Mouse (Mus musculus) liver (tissue): ENCODE measurements around the gene Olfr482.

Experiments
- DNase-seq: peaks from one replicate; pipeline ENCODE4 v3.0.0-alpha.2; 2020; ENCODE audit warnings: mixed read lengths

The Olfr482 gene

DNA sequence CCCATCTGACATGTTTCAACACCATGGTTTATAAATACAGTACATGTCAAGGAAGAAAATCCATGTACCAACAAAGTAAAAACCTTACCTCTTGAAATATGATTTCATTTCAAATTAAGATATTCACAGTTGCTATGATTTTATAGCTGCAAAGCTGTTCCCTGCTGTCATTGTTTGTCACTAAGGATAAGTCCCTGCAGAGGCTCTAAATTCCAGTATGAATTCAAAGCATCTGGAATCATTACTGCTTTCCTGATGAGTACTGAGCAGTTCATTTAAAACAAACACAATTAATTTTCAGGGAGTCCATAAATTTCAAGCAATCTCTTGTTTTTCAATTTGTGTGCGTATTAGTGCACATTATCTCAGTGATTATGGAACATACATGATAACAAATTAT is at the start of gene Olfr482:
Gene Olfr482 (minus strand): TSS at position 101 of the 400 bp plus-strand sequence.
- DNase-seq: no peak

DNA sequence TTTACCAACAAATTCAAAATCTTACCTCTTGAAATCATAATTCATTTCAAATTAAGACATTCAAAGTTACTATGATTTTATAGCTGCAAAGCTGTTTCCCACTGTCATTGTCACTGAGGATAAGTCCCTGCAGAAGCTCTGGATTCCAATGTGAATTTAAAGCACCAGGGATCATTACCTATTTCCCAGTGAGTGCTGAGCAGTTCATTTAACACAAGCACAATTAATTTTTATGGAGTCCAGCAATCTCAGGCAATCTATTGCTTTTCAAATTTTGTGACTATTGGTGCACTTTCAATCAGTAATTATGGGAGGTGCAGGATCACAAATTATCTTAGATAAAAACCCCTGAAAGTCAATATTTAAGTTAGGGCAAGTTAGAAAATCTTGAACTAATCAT is 30.0 kb upstream of the Olfr482 start, which contains the start of gene Olfr484:
Gene Olfr484 (minus strand): TSS at position 101 of the 400 bp plus-strand sequence.
- DNase-seq: no peak

DNA sequence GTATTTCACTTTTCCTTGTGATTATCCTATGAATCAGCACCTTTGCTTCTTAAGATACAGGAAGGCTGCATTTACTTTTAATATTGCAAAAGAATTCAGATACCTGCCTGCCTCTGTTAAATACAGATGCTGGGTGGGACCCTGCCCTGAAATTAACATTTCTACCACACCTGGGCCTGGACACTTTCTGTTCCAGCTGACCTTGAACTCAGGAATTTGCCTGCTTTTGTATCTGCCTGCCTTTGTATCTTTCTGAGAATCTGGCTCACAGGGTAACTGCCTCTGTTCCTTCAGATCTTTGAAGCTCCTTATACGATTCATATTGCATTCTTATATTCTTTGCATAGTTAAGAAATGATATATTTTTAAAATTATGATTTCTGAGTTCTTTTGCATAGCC is 24.0 kb upstream of the Olfr482 start:
- no peak for DNase-seq

DNA sequence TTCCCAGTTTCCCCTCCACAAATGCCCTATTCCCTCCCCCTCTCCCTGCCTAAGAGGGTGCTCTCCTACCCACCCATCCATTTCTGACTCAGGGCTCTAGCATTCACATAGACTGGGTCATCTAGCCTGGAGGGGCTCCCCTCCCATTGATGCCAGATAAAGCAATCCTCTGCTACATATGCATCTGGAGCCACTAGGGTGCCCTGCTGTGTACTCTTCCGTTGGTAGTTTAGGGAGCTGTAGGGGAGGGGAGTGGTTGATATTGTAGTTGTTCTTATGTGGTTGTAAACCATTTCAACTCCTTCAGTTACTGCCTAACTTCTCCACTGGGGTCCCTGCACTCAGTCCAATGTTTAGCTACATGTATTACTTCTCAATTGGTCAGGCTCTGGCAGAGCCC is 23.3 kb upstream of the Olfr482 start:
- no peak for DNase-seq

DNA sequence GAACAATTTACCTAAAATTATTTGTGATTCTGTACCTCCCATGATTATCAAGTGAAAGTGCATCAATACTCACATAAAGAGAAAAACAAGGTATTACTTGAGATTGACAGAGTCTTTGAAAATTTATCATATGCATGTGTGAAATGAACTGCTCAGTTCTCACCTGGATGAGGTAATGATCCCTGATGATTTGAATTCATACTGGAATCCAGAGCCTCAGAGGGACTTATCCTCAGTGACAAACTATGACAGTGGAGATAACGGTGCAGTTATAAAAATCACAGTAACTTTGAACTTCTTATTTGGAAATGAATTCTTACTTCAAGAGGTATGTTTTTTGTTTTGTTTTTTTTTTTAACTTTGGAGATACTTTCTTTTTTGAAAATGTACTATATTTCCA is 3.2 kb upstream of the Olfr482 start, which contains the start of gene Olfr483:
Gene Olfr483 (plus strand): TSS at position 301 of the 400 bp plus-strand sequence.
- DNase-seq: no peak

DNA sequence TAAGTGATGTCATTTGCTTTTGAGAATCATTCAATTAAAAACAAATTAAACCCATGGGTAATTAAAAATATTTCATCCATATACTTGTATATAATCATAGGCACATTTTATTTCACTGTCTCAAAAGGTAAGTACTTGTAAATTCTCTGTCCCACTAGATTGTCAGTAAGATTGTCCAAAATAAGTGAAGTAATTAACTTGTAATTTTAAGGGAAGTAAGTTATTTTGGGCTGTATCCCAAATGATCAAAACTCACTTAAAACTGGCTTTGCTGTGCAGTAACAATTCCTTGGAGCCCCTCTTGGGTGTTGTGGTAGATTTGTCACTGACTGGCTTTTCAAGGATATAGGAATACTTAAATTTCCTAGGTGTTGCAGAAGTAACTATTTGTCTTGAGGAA is 17.8 kb downstream of the Olfr482 start, which contains the start of gene Olfr481:
Gene Olfr481 (plus strand): TSS at position 301 of the 400 bp plus-strand sequence.
- DNase-seq: no peak

DNA sequence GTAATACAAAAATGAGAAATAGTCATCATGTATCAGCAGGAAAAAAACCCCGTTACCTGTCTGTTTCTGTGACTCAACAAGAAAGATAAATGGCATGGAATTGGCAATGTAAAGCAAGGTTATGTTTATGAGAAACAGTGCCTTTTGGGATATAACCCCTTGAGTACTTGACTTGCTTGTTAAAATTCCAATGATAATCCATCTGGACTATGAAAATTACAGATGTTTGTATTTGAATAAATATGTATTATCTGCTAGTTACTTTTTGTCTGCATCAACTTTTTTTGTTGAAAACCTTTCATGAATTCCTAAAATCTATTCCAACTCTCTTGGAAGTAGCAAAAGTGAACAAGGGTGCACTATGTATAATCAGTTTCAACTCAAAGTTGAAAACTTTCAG is 30.1 kb downstream of the Olfr482 start, which contains the start of gene Olfr480:
Gene Olfr480 (minus strand): TSS at position 101 of the 400 bp plus-strand sequence.
- no peak for DNase-seq

DNA sequence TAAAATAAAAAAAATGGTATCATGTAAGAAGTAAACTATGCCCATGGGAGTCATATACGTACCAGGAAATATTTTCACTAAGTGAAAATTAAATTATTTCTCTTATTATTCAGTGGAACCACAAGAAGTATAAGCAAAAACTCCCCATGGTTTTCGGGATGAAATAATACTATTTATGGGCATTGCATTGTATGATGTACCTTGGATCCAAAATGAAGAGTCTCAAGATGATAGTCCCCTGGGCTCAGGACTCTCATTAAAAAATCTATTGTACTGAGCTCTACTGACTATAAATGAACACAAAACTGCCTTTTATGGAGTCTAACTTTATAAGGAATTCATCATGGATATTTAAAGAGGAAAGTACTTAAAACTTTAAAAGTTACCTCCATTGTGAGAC is 47.0 kb downstream of the Olfr482 start, which contains the start of gene Olfr479:
Gene Olfr479 (plus strand): TSS at position 301 of the 400 bp plus-strand sequence.
- no peak for DNase-seq
